Mouse (Mus musculus) intestine, embryonic 15.5 days (tissue): ENCODE results near the gene Hmga1b. TPM values are rescaled to one million over a fixed set of nuclear protein-coding genes. Genes with fewer than 3 reads are reported as not detected.
"Not testable (repeated sequence)": the region's sequence is repeated elsewhere in the genome, so short reads cannot be mapped to it uniquely, and the experiment has no call there.

Experiments
- ATAC-seq: fragments of 200-750 bp; cut with Nextera tagmentation; 2 replicates; pipeline ENCODE4 v1.8.0; 2017; ENCODE audit warnings: moderate TSS enrichment, moderate library complexity
- H3K27ac ChIP-seq: fragments of 300-500 bp; sonication (generic); 2 replicates; pipeline ENCODE4 v1.5.1; 2015; ENCODE audit warnings: mild to moderate bottlenecking, inconsistent platforms
- H3K27me3 ChIP-seq: fragments of 300-500 bp; sonication (generic); replicated peaks from 2 replicates; pipeline ENCODE4 v1.6.1; 2015; ENCODE audit warnings: inconsistent platforms
- H3K36me3 ChIP-seq: fragments of 300-500 bp; sonication (generic); 2 replicates; pipeline ENCODE4 v1.6.1; 2015; ENCODE audit warnings: inconsistent platforms
- H3K4me1 ChIP-seq: fragments of 300-500 bp; sonication (generic); replicated peaks from 2 replicates; pipeline ENCODE4 v1.6.1; 2015; ENCODE audit warnings: inconsistent platforms
- H3K4me2 ChIP-seq: fragments of 300-500 bp; sonication (generic); replicated peaks from 2 replicates; pipeline ENCODE4 v1.6.1; 2015; ENCODE audit warnings: mild to moderate bottlenecking, inconsistent platforms
- H3K4me3 ChIP-seq: fragments of 300-500 bp; sonication (generic); replicated peaks from 2 replicates; pipeline ENCODE4 v1.5.1; 2015; ENCODE audit warnings: inconsistent platforms
- H3K9ac ChIP-seq: fragments of 300-500 bp; sonication (generic); 2 replicates; pipeline ENCODE4 v1.6.1; 2015; ENCODE audit warnings: inconsistent platforms
- H3K9me3 ChIP-seq: fragments of 300-500 bp; sonication (generic); 2 replicates; pipeline ENCODE4 v1.6.1; 2016; ENCODE audit warnings: inconsistent platforms
- WGBS: fragments of 180-500 bp; shearing (Covaris S2); methylation state at CpG from one replicate; pipeline ENCODE4 v1.1.7; 2015; 5-methylcytosine and 5-hydroxymethylcytosine counted together
- polyA plus RNA-seq: library from polyadenylated mRNA; unstranded; fragments of >200 nt; fragmentation: Nextera tagmentation; extraction: Ambion mirVana; gene quantifications from 2 replicates; pipeline ENCODE4 v1.2.1, GENCODE M21; 2015

Hmga1b gene
- polyA plus RNA-seq, 1 experiment from 2014 or later, result 10.3 TPM

GRCm38 (mm10) chr11:120744121-120744701 lies 18.4 kb upstream of the Hmga1b start:
- H3K36me3 ChIP-seq, result no peaks in the 10 kb centered on the region
- ATAC-seq, result no peak
- no peaks in the 10 kb centered on the region for H3K27me3 ChIP-seq
- H3K4me1 ChIP-seq, result no peaks in the 10 kb centered on the region
- H3K4me3 ChIP-seq, result no peak overlapping the region
- WGBS, result 62% methylated on average over 7 of the region's 7 CpGs
- H3K9ac ChIP-seq, result no peak overlapping the region
- H3K27ac ChIP-seq, result no peak overlapping the region
- no peaks in the 10 kb centered on the region for H3K9me3 ChIP-seq
- no peak overlapping the region for H3K4me2 ChIP-seq

GRCm38 (mm10) chr11:120747974-120748373 lies 14.6 kb upstream of the Hmga1b start:
- ATAC-seq, result 0 out of 2 replicates have a peak, but pooled peaks have one; percentile 12
- Histone ChIP-seq H3K9ac (no peak overlapping the region), H3K9me3 (no peaks in the 10 kb centered on the region), H3K4me2 (no peak overlapping the region), H3K27ac (no peak overlapping the region), H3K4me3 (no peak overlapping the region), H3K4me1 (peaks cover 3% of the 10 kb centered on the region; the same call in 1 of the 2 replicates), H3K36me3 (no peaks in the 10 kb centered on the region), H3K27me3 (no peaks in the 10 kb centered on the region)
- 73% methylated on average over 4 of the region's 4 CpGs for WGBS

DNA sequence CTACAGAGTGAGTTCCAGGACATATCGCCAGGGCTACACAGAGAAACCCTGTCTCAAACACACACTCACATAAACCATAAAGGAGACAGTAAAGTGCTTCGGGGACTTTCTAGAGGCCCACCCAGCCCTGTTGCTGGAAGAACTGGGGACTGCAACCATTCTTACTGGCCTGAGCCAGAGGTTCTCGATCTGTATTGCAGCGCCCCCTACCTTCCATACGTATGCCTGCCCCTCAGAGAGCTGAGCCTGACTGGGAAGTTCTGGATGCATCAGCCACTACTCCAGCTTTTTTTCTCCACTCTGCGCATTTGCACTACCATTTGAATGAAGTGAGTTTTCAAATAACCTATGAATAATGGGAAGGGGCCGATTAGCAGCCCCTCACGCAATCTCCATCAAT lies 13.2 kb upstream of the Hmga1b start:
- no peaks in the 10 kb centered on the region for H3K27me3 ChIP-seq
- no peak overlapping the region for H3K4me2 ChIP-seq
- H3K36me3 ChIP-seq, result no peaks in the 10 kb centered on the region
- peaks cover 3% of the 10 kb centered on the region; the same call in 1 of the 2 replicates for H3K4me1 ChIP-seq
- H3K9ac ChIP-seq, result no peak overlapping the region
- no peak overlapping the region for H3K4me3 ChIP-seq
- 67% methylated on average over 8 of the region's 8 CpGs for WGBS
- no peak for ATAC-seq
- H3K27ac ChIP-seq, result no peak overlapping the region
- no peaks in the 10 kb centered on the region for H3K9me3 ChIP-seq

- no peak overlapping the region for H3K9ac ChIP-seq
- no peak for ATAC-seq
- H3K4me1 ChIP-seq, result peaks cover 3% of the 10 kb centered on the region; the same call in 1 of the 2 replicates
- no peak overlapping the region for H3K4me2 ChIP-seq
- H3K4me3 ChIP-seq, result no peak overlapping the region
- no peaks in the 10 kb centered on the region for H3K9me3 ChIP-seq
- no peaks in the 10 kb centered on the region for H3K36me3 ChIP-seq
- no peaks in the 10 kb centered on the region for H3K27me3 ChIP-seq
- 68% methylated on average over 4 of the region's 4 CpGs for WGBS
- H3K27ac ChIP-seq, result no peak overlapping the region
Observed at GRCm38 (mm10) chr11:120751606-120752005, 11.0 kb upstream of the Hmga1b start.

DNA sequence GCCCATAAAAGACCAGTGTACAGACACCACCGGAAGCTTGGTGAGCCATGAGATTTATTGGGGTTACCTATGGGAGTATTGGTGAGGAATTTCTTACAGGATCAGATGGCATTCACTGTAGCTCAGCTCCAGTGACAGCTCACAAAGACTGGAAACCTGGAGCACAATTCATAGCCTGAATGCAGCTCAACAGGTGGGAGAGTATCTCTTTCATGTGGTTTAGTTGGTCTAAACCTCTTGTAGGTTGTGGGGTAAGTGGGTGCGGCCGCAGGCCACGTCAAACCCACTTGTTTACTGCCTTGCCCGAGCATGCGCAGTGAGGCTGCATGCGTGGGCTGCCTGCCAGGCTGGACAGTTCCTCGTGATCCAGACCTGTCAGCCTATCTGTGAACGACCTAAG lies 2.4 kb upstream of the Hmga1b start:
- H3K27me3 ChIP-seq, result no peaks in the 10 kb centered on the region
- no peak overlapping the region for H3K4me3 ChIP-seq
- no peak overlapping the region for H3K4me2 ChIP-seq
- H3K27ac ChIP-seq, result no peak overlapping the region
- H3K4me1 ChIP-seq, result peaks cover 6% of the 10 kb centered on the region; the same call in 1 of the 2 replicates
- no peaks in the 10 kb centered on the region for H3K9me3 ChIP-seq
- no peak overlapping the region for H3K9ac ChIP-seq
- 87% methylated on average over 9 of the region's 9 CpGs for WGBS
- H3K36me3 ChIP-seq, result no peaks in the 10 kb centered on the region
- no peak for ATAC-seq

DNA sequence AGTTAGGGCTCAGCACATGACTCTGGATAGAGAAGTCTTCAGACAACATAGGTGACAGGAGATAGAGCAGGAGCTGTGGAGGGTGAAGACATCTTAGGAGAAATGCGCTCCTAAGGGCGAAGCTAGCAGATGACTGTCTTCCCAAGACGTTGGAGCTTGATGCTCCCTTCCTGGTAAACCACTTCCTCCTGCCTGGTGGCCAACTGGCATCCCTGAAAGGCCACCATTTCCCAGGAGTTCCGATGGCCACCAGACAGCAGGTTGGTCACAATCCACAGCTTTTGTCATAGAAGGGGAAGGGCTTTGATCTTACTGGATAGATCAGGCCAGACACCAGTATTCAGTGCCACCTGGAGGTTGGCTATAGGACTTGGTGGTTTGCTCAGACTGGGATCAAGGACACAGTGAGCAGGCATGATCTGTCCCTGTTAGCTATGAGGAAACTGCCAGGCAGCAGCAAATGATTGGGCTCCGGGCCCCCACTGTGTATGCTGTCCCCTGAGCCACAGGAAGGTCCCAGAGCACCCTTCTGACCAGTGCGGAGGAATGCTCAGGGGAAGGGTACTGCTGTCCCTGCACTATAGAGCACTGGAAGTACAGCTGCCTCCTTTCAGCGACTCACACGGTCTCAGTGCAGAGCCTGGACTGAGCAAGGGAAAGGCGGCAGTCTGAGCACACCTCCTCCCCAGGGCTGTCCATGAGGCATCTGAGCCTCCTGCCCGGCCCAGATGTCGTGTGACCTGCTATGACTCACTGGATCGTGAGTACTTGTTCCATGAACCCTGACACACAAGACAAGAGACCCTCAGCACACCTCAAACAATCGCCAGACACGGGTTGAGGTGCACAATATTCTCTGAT lies 553 bp upstream of the Hmga1b start:
- no peaks in the 10 kb centered on the region for H3K36me3 ChIP-seq
- 63% methylated on average over 14 of the region's 14 CpGs for WGBS
- no peak overlapping the region for H3K4me3 ChIP-seq
- H3K4me1 ChIP-seq, result peaks cover 6% of the 10 kb centered on the region; the same call in 1 of the 2 replicates
- no peaks in the 10 kb centered on the region for H3K9me3 ChIP-seq
- peak overlapping the region; percentile 91 for H3K27ac ChIP-seq
- peak overlapping the region; percentile 46 for H3K4me2 ChIP-seq
- no peaks in the 10 kb centered on the region for H3K27me3 ChIP-seq
- peak overlapping the region; percentile 36; the same call in 1 of the 2 replicates for H3K9ac ChIP-seq
- peak; percentile 88 for ATAC-seq

DNA sequence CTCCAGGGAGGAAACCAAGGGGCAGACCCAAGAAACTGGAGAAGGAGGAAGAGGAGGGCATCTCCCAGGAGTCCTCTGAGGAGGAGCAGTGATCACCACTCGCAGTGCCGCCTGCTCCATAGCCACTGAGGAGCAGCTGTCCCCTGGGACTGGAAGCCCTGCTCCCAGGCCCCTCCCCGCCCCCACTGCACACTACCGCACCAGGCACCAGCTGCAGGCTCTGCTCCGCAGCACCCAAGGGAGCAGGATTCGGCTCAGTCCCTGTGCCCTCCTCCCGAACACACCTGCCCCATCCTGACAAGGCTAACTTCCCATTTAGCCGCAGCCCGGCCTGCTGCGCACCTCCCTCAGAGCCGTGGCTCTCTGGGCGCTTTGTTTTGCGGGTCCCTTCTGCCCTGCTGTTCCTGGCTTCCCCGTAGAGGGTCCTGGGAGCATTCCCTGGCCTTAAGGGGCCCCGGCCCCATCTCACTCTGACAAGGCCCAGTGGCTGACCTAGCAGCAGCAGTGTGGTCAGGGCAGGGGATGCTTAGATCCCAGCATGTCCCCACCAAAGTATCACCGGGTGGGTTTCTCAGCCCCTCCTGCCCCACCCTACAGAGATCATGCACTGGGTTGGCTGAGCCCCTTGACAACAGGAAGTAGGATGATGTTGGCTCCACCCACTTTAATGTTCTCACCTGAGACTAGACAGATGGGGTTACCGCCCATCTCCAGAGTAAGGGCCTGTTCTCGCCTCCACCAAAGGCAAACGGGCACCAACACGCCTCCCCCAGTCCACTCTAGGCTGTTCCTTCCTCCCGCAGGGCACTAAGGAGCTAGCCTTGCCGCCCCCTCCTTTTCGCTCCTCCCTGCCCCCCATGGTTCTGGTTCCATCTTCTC lies 766 bp downstream of the Hmga1b start:
- ATAC-seq, result peak; percentile 65
- peak overlapping the region; percentile 17; the same call in 1 of the 2 replicates for H3K4me3 ChIP-seq
- peak overlapping the region; percentile 91 for H3K27ac ChIP-seq
- not testable (repeated sequence) for H3K27me3 ChIP-seq, H3K9ac ChIP-seq, H3K9me3 ChIP-seq, H3K36me3 ChIP-seq, H3K4me1 ChIP-seq
- 24% methylated on average over 5 of the region's 23 CpGs for WGBS
- peak overlapping the region; percentile 46 for H3K4me2 ChIP-seq

GRCm38 (mm10) chr11:120767023-120767422 lies 4.4 kb downstream of the Hmga1b start:
- WGBS, result 74% methylated on average over 4 of the region's 7 CpGs

GRCm38 (mm10) chr11:120768206-120768605 lies 5.6 kb downstream of the Hmga1b start:
- WGBS, result 66% methylated on average over 1 of the region's 1 CpGs
- H3K4me1 ChIP-seq, result no peaks in the 10 kb centered on the region; the same call in 1 of the 2 replicates
- no peaks in the 10 kb centered on the region for H3K36me3 ChIP-seq
- H3K27ac ChIP-seq, result peak overlapping the region; percentile 13; the same call in 1 of the 2 replicates
- no peak overlapping the region for H3K9ac ChIP-seq
- H3K27me3 ChIP-seq, result no peaks in the 10 kb centered on the region
- no peak overlapping the region for H3K4me3 ChIP-seq
- no peak overlapping the region for H3K4me2 ChIP-seq
- ATAC-seq, result peak; percentile 86
- no peaks in the 10 kb centered on the region for H3K9me3 ChIP-seq

More at GRCm38 (mm10) chr11:120767023-120767422, 4.4 kb downstream of the Hmga1b start:
- not testable (repeated sequence) for H3K27ac ChIP-seq, H3K9ac ChIP-seq, H3K4me2 ChIP-seq, H3K4me1 ChIP-seq, H3K27me3 ChIP-seq, H3K36me3 ChIP-seq, H3K4me3 ChIP-seq, H3K9me3 ChIP-seq, ATAC-seq

GRCm38 (mm10) chr11:120772749-120773148 lies 10.2 kb downstream of the Hmga1b start:
- no peaks in the 10 kb centered on the region for H3K27me3 ChIP-seq
- H3K9me3 ChIP-seq, result no peaks in the 10 kb centered on the region
- H3K9ac ChIP-seq, result no peak overlapping the region
- no peak overlapping the region for H3K4me2 ChIP-seq
- H3K27ac ChIP-seq, result no peak overlapping the region
- no peaks in the 10 kb centered on the region for H3K4me1 ChIP-seq
- no peak for ATAC-seq
- WGBS, result 70% methylated on average over 3 of the region's 3 CpGs
- H3K4me3 ChIP-seq, result no peak overlapping the region
- H3K36me3 ChIP-seq, result no peaks in the 10 kb centered on the region

- ATAC-seq, result no peak
- Histone ChIP-seq H3K4me1 (no peaks in the 10 kb centered on the region), H3K27me3 (no peaks in the 10 kb centered on the region), H3K27ac (no peak overlapping the region), H3K36me3 (no peaks in the 10 kb centered on the region), H3K4me3 (no peak overlapping the region), H3K9me3 (no peaks in the 10 kb centered on the region), H3K9ac (no peak overlapping the region), H3K4me2 (no peak overlapping the region)
- WGBS, result 85% methylated on average over 7 of the region's 7 CpGs
Observed at GRCm38 (mm10) chr11:120773463-120774190, 11.0 kb downstream of the Hmga1b start.
